Mouse (Mus musculus) neural tube, embryonic 11.5 days (tissue): ENCODE results near the gene Ppp1r14a. TPM values are rescaled to one million over a fixed set of nuclear protein-coding genes. Genes with fewer than 3 reads are reported as not detected.

Experiments
- ATAC-seq: fragments of 200-750 bp; cut with Nextera tagmentation; 2 replicates; pipeline ENCODE4 v1.8.0; 2017; ENCODE audit warnings: moderate number of reproducible peaks, mild to moderate bottlenecking, moderate TSS enrichment, moderate library complexity; ENCODE audit not compliant: insufficient read depth, low FRiP score, low TSS enrichment
- DNase-seq: peaks from one replicate; pipeline ENCODE4 v3.0.0-alpha.2; 2015; ENCODE audit warnings: low spot score
- H3K27ac ChIP-seq: fragments of 300-500 bp; sonication (generic); 2 replicates; pipeline ENCODE4 v1.5.1; 2014; ENCODE audit warnings: low read depth, mild to moderate bottlenecking, low read length
- H3K27me3 ChIP-seq: fragments of 300-500 bp; sonication (generic); 2 replicates; pipeline ENCODE4 v1.6.1; 2014; ENCODE audit warnings: mild to moderate bottlenecking, low read length, mixed read lengths; ENCODE audit not compliant: control insufficient read depth, insufficient read depth
- H3K36me3 ChIP-seq: fragments of 300-500 bp; sonication (generic); 2 replicates; pipeline ENCODE4 v1.6.1; 2014; ENCODE audit warnings: mild to moderate bottlenecking, low read length, moderate library complexity, mixed read lengths; ENCODE audit not compliant: control insufficient read depth, insufficient read depth
- H3K4me1 ChIP-seq: fragments of 300-500 bp; sonication (generic); 2 replicates; pipeline ENCODE4 v1.6.1; 2014; ENCODE audit warnings: low read length, mixed read lengths; ENCODE audit not compliant: control insufficient read depth, insufficient read depth
- H3K4me2 ChIP-seq: fragments of 300-500 bp; sonication (generic); 2 replicates; pipeline ENCODE4 v1.6.1; 2014; ENCODE audit warnings: low read depth, mild to moderate bottlenecking, moderate library complexity
- H3K4me3 ChIP-seq: fragments of 300-500 bp; sonication (generic); 2 replicates; pipeline ENCODE4 v1.5.1; 2014; ENCODE audit warnings: low read depth, low read length
- H3K9ac ChIP-seq: fragments of 300-500 bp; sonication (generic); 2 replicates; pipeline ENCODE4 v1.6.1; 2014; ENCODE audit warnings: mild to moderate bottlenecking, low read length
- H3K9me3 ChIP-seq: fragments of 300-500 bp; sonication (generic); 2 replicates; pipeline ENCODE4 v1.6.1; 2016; ENCODE audit warnings: low read length; ENCODE audit not compliant: control insufficient read depth
- WGBS: fragments of 180-500 bp; shearing (Covaris S2); extraction: QIAGEN DNeasy Blood & Tissue Kit; methylation state at CpG from one replicate; pipeline ENCODE4 v1.1.7; 2014; 5-methylcytosine and 5-hydroxymethylcytosine counted together
- polyA plus RNA-seq: library from polyadenylated mRNA; unstranded; fragments of >200 nt; fragmentation: Nextera tagmentation; extraction: Ambion mirVana; gene quantifications from 2 replicates; pipeline ENCODE4 v1.2.1, GENCODE M21; 2014

Ppp1r14a gene
- polyA plus RNA-seq, 1 experiment from 2014 or later, result 55.8 TPM

DNA sequence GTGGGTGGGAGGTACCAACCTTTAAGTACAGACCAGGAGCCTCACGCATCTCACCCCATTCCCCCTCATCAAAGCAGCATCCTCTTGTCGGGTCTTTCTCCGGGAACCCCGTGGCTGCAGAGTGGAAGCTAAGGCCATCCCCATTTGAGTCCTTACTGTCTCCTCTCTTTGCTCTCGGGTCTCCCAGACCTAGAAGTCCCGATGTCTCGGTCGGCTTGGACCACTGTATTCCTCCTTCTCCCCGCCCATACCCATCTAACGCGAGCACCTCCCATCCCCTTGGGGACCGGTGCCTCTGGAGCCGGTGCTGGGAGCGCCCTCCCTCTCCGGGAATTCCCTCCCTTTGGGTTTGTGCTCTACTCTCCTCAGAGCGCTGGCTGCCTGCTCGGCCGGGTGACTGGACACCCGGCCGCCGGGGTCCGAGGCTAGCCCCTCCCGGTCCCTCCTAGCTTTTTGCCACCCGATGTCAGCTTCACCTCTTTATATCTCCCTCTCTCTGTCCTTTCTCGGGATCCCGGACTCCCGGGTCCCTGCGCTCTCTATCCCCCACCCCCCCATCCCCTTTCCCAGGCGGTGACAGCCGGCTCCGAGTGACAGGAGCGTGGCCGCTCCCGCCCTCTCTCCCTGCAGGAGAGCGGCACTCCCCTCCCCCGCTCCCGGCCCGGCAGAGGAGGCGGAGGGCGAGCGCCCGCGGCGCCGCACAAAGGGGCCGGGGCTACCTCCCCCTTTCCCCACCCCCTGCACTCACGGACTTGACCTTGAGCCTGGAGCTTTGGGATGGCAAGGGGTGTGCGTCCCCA, 15.6 kb downstream of the Ppp1r14a start:
- no peaks in the 10 kb centered on the region for H3K9me3 ChIP-seq
- peak overlapping the region; percentile 79 for H3K9ac ChIP-seq
- H3K36me3 ChIP-seq, result no peaks in the 10 kb centered on the region
- 1% methylated on average over 39 of the region's 48 CpGs for WGBS
- H3K27me3 ChIP-seq, result no peaks in the 10 kb centered on the region
- DNase-seq (peak; percentile 77), ATAC-seq (0 out of 2 replicates have a peak, but pooled peaks have one; percentile 3)
- peak overlapping the region; percentile 63 for H3K27ac ChIP-seq
- peak overlapping the region; percentile 74 for H3K4me3 ChIP-seq
- peak overlapping the region; percentile 95 for H3K4me2 ChIP-seq
- H3K4me1 ChIP-seq, result peaks cover 34% of the 10 kb centered on the region

DNA sequence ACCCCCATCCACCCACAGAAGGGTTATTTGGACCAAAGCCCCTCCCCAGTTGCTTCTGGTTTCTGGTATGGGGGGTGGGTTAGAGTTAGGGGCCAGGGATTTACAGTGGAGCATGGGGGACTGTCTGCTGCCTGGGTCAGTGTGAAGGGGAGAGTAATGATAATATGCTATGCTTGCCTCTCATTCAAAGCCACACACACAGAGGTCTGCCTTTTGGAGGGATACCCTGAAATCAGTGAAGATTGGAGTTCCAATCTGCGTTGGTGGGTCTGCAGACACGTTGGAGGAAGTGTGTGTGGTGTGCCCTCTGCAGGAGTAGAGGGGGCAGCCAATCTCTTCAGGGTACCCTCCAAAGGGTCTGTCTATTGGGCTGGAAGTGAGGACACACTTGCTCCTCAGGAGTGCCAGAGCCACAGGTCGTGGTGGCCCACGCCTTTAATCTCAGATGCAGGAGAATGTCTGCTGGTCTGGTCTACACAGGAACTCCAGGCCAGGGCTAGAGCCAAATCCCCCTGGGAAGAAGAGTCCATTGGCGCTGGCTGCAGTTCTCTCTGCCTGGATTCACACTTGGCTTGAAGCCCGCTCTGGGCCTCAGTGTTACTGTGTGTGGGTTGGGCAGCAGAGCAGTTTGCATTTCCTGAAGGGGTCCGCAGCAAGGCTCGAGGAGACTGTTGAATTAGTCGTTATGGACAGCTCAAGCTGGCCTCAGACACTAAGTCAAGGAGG, 16.3 kb downstream of the Ppp1r14a start:
- H3K27me3 ChIP-seq, result no peaks in the 10 kb centered on the region

DNA sequence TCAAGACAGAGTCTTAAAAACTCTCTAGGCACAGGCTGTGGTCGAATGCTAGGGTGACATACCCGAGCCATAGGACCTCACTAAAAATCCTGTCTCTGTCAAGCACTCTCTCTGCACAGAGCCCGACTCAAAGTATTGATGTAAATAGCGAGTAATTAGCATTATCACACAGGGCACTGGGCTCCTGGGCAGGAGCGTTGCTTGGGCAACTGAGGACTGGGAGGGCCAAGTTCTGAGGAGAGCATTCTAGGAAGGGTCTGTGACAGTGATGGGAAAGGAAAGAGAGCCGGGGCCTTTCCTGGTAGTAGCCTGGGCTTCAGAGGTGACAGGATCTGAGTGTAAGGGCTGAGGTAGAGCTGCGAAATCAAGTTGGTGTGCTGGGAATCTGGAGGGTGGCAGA, 17.0 kb downstream of the Ppp1r14a start:
- H3K27ac ChIP-seq, result no peak overlapping the region
- H3K9me3 ChIP-seq, result no peaks in the 10 kb centered on the region
- no peaks in the 10 kb centered on the region for H3K36me3 ChIP-seq
- WGBS, result 25% methylated on average over 7 of the region's 7 CpGs
- ATAC-seq (no peak), DNase-seq (peak; percentile 27)
- H3K9ac ChIP-seq, result no peak overlapping the region
- no peak overlapping the region for H3K4me3 ChIP-seq
- H3K4me1 ChIP-seq, result peaks cover 36% of the 10 kb centered on the region
- no peaks in the 10 kb centered on the region for H3K27me3 ChIP-seq
- H3K4me2 ChIP-seq, result peak overlapping the region; percentile 19; the same call in 1 of the 2 replicates

More for the DNA sequence above, 16.3 kb downstream of the Ppp1r14a start:
- H3K4me3 ChIP-seq, result peak overlapping the region; percentile 74
- H3K27ac ChIP-seq, result peak overlapping the region; percentile 63
- H3K4me2 ChIP-seq, result peak overlapping the region; percentile 95
- H3K9ac ChIP-seq, result peak overlapping the region; percentile 79
- peak; percentile 33 for DNase-seq
- 15% methylated on average over 9 of the region's 9 CpGs for WGBS
- no peaks in the 10 kb centered on the region for H3K36me3 ChIP-seq
- H3K4me1 ChIP-seq, result peaks cover 36% of the 10 kb centered on the region
- ATAC-seq, result no peak
- H3K9me3 ChIP-seq, result no peaks in the 10 kb centered on the region

DNA sequence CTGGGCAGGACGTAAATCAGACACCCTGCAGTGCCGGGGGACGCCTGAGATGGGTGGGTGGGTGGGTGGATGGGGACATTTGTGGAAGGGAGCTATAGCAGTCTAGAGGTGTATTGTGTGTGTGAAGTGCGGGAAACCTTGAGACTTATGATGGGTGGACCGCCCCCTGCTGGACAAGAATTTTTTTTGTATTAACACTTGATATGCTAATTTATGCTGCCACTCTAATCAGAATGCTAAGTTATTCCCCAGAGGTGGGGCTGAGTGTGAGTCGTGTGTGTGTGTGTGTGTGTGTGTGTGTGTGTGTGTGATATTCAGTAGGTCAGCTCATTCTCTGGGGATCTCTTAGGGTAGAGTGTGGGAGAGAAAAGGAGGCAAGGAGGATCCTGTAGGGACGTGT, 17.5 kb downstream of the Ppp1r14a start:
- Histone ChIP-seq H3K27me3 (no peaks in the 10 kb centered on the region), H3K4me3 (no peak overlapping the region), H3K4me2 (peak overlapping the region; percentile 88; the same call in 1 of the 2 replicates), H3K9ac (no peak overlapping the region), H3K27ac (no peak overlapping the region), H3K4me1 (peaks cover 36% of the 10 kb centered on the region), H3K9me3 (no peaks in the 10 kb centered on the region), H3K36me3 (no peaks in the 10 kb centered on the region)
- WGBS, result 18% methylated on average over 7 of the region's 7 CpGs
- peak; percentile 56 for DNase-seq
- no peak for ATAC-seq

DNA sequence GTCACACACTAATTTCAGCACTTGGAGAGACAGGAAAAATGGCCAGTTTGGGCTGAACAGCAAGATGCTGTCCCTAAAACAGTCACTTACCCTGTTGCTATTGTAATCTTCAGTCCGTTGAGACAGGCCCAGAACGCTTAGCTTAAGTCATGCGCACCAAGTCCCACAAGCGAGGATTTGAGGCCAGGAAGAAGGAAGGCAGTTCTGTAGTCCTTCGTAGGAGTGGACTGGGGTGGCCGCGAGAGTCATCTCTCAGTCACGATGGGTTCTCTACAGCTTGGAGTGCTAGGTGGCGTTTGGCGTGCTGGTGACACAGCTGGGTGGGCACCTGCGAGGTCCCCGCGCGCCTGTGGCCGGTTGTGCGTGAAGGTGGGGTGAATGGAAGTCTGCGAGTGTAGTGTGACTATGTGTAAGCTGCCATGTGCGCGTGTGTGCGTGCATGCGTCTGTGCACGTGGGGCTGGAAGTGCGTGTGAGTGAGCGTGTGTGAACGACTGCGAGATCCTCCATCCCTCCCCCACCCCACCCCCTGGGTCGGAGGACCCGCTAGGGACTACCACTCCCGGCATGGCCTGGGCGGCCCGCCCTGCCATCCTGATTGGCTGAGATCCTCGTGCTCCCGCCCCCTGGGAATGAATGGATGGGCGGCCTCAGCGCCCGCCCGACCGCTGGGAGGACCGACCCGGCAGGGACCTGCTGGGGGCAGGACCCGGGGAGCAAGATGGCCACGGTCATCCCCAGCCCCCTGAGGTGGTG, 18.4 kb downstream of the Ppp1r14a start:
- no peaks in the 10 kb centered on the region for H3K27me3 ChIP-seq
- H3K9me3 ChIP-seq, result no peaks in the 10 kb centered on the region
- H3K9ac ChIP-seq, result peak overlapping the region; percentile 67
- H3K4me3 ChIP-seq, result peak overlapping the region; percentile 70
- H3K4me1 ChIP-seq, result peaks cover 36% of the 10 kb centered on the region
- DNase-seq (peak; percentile 91), ATAC-seq (peak; percentile 65)
- peak overlapping the region; percentile 44; the same call in 1 of the 2 replicates for H3K27ac ChIP-seq
- no peaks in the 10 kb centered on the region for H3K36me3 ChIP-seq
- peak overlapping the region; percentile 88 for H3K4me2 ChIP-seq
- 1% methylated on average over 42 of the region's 42 CpGs for WGBS

DNA sequence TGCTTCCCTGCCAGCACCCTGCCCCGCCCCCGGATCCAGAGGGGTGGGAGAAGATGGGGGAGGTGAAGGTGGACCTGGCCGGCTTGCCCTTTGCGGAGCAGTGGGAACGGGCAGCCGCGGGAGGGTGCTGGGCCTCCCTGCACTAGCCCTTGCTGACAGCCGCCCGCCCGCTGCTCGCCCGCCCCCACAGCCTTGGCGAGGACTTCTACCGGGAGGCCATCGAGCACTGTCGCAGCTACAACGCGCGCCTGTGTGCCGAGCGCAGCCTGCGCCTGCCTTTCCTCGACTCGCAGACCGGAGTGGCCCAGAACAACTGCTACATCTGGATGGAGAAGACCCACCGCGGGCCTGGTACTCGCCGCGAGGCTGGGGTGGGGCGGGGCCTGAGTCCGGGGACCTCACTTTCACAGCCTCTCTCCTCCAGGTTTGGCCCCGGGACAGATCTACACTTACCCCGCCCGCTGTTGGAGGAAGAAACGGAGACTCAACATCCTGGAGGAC, 20.2 kb downstream of the Ppp1r14a start:
- under 1% methylated on average over 36 of the region's 36 CpGs for WGBS
- peak overlapping the region; percentile 70 for H3K4me3 ChIP-seq
- H3K27me3 ChIP-seq, result no peaks in the 10 kb centered on the region
- DNase-seq (peak; percentile 36), ATAC-seq (no peak)
- H3K9ac ChIP-seq, result peak overlapping the region; percentile 67
- peaks cover 36% of the 10 kb centered on the region for H3K4me1 ChIP-seq
- H3K9me3 ChIP-seq, result no peaks in the 10 kb centered on the region
- peak overlapping the region; percentile 88 for H3K4me2 ChIP-seq
- H3K36me3 ChIP-seq, result no peaks in the 10 kb centered on the region
- no peak overlapping the region for H3K27ac ChIP-seq

DNA sequence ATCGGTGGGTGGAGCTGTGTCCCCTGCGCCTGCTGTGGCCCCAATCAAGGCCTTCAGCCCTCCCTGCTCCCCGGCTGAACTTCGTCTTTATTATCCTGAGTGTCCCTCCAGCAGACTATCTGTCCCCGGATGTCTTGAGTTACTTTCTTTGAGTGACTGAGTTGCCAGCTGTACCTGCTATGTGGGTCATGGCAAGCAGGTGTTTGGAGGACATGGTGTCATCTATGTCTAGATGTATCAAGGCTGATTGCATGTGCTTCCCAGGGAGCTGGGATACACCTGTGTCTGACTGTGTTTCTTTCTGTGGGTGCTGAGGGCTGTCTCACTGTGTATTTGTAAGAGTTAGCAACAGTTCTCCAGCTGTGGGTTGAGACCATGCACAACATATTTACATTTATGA, 20.6 kb downstream of the Ppp1r14a start:
- Histone ChIP-seq H3K4me3 (peak overlapping the region; percentile 70), H3K27me3 (no peaks in the 10 kb centered on the region), H3K9ac (peak overlapping the region; percentile 67), H3K27ac (no peak overlapping the region), H3K36me3 (no peaks in the 10 kb centered on the region), H3K4me1 (peaks cover 32% of the 10 kb centered on the region), H3K4me2 (peak overlapping the region; percentile 88), H3K9me3 (no peaks in the 10 kb centered on the region)
- ATAC-seq, result no peak
- DNase-seq, result no peak
- 4% methylated on average over 5 of the region's 5 CpGs for WGBS

DNA sequence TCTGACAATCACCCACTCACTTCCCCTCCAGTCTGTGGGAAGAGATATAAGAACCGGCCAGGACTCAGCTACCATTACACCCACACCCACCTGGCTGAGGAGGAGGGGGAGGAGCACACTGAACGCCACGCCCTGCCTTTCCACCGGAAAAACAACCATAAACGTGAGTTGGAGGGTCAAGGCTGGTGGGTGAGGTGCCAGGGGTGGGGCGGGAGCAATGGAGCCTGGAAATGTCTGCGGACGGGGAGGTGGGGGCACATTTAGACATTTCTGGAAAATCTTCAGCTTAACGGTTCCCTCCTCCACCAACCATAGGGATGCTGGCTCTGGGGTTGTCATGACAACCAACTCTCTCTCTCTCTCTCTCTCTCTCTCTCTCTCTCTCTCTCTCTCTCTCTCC, 23.9 kb downstream of the Ppp1r14a start:
- no peak overlapping the region for H3K4me3 ChIP-seq
- DNase-seq (no peak), ATAC-seq (no peak)
- peaks cover 44% of the 10 kb centered on the region for H3K4me1 ChIP-seq
- no peak overlapping the region for H3K9ac ChIP-seq
- H3K36me3 ChIP-seq, result no peaks in the 10 kb centered on the region
- WGBS, result 22% methylated on average over 9 of the region's 9 CpGs
- no peaks in the 10 kb centered on the region for H3K9me3 ChIP-seq
- no peaks in the 10 kb centered on the region for H3K27me3 ChIP-seq
- no peak overlapping the region for H3K4me2 ChIP-seq
- H3K27ac ChIP-seq, result no peak overlapping the region
